ENCODE assay signal across 8 mouse cellular contexts in the genomic region with DNA sequence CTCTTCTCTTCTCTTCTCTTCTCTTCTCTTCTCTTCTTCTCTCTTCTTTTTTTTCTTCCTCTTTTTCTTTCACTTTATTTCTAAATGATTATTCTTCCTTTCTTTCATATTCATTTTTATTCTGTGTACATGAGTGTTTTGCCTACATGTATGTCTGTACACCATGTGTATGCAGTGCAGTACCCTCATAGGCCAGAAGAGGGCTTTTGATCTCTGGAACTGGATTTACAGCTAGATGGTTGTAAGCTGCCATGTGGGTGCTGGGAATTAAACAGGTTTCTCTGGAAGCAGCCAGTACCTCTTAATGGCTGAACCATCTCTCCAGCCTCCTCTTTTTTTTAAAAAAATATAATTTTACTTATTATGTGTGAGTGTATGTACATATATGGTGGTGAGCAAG. TPM values are rescaled to one million over a fixed set of nuclear protein-coding genes. Genes with fewer than 3 reads are reported as not detected.
DNase-seq lines count a peak whose midpoint lies in the region; ATAC-seq and TF ChIP-seq lines count a peak whose summit lies in the region.

No protein-coding gene starts in this region.

- DNase-seq in heart, embryonic 10.5 days (ENCODE audit: low spot score), result peak; percentile 62
- DNase-seq in A20 (ENCODE audit: low read depth, low spot score) (peak; percentile 86), NIH3T3 (ENCODE audit: low read depth) (peak; percentile 80)
- peak; percentile 25 to 36 for DNase-seq in kidney, postnatal 4 days
- peak; percentile 35 for DNase-seq in stomach, postnatal 0 days (ENCODE audit: low spot score)
- no peak for DNase-seq in ovary, postnatal 14 days (ENCODE audit: low spot score)
- no peak for DNase-seq in ovary, postnatal 10 days (ENCODE audit: low spot score)

- no peaks in the 10 kb centered on the region for H3K9me3 ChIP-seq in heart, embryonic 10.5 days
- no peaks in the 10 kb centered on the region for H3K9me3 ChIP-seq in heart, embryonic 12.5 days (replicated peaks)
- H3K9me3 ChIP-seq in stomach, postnatal 0 days (ENCODE audit: control insufficient read depth, low read length), result no peaks in the 10 kb centered on the region

- H3K36me3 ChIP-seq in heart, embryonic 10.5 days, result peaks cover 2% of the 10 kb centered on the region; the same call in 1 of the 2 replicates
- no peaks in the 10 kb centered on the region for H3K36me3 ChIP-seq in heart, embryonic 12.5 days
- no peaks in the 10 kb centered on the region for H3K36me3 ChIP-seq in stomach, postnatal 0 days (ENCODE audit: control insufficient read depth, insufficient read depth, low read length)

- ATAC-seq in heart, embryonic 12.5 days (ENCODE audit: insufficient number of reproducible peaks, low FRiP score), result no peak
- no peak for ATAC-seq in stomach, postnatal 0 days (ENCODE audit: low FRiP score, low TSS enrichment)

- no peak overlapping the region for H3K4me3 ChIP-seq in heart, embryonic 10.5 days
- H3K4me3 ChIP-seq in heart, embryonic 12.5 days, result no peak overlapping the region
- H3K4me3 ChIP-seq in stomach, postnatal 0 days (ENCODE audit: low read depth, low read length), result no peak overlapping the region

- TF ChIP-seq EP300 in stomach, postnatal 0 days (optimal IDR thresholded peaks at IDR 0.05), result no peak

- H3K4me2 ChIP-seq in heart, embryonic 12.5 days, result no peak overlapping the region
- H3K4me2 ChIP-seq in stomach, postnatal 0 days (replicated peaks; ENCODE audit: low read depth), result no peak overlapping the region

- TF ChIP-seq CTCF in stomach, postnatal 0 days (IDR thresholded peaks at IDR 0.05; ENCODE audit: low read depth), result peak; percentile 65

- H3K27me3 ChIP-seq in heart, embryonic 10.5 days (ENCODE audit: insufficient read depth, poor library complexity, severe bottlenecking), result no peaks in the 10 kb centered on the region
- H3K27me3 ChIP-seq in heart, embryonic 12.5 days (replicated peaks), result no peaks in the 10 kb centered on the region
- H3K27me3 ChIP-seq in stomach, postnatal 0 days (ENCODE audit: control insufficient read depth, insufficient read depth, low read length), result no peaks in the 10 kb centered on the region

- peaks cover 9% of the 10 kb centered on the region; the same call in 1 of the 2 replicates for H3K4me1 ChIP-seq in heart, embryonic 10.5 days
- H3K4me1 ChIP-seq in heart, embryonic 12.5 days (replicated peaks), result peaks cover 3% of the 10 kb centered on the region; the same call in 1 of the 2 replicates
- no peaks in the 10 kb centered on the region for H3K4me1 ChIP-seq in stomach, postnatal 0 days (replicated peaks; ENCODE audit: control insufficient read depth, insufficient read depth)

- no peak overlapping the region for H3K9ac ChIP-seq in heart, embryonic 12.5 days
- H3K9ac ChIP-seq in stomach, postnatal 0 days (ENCODE audit: low read length), result no peak overlapping the region

- no peak overlapping the region for H3K27ac ChIP-seq in heart, embryonic 10.5 days
- H3K27ac ChIP-seq in heart, embryonic 12.5 days (ENCODE audit: poor library complexity, severe bottlenecking), result no peak overlapping the region
- H3K27ac ChIP-seq in stomach, postnatal 0 days (replicated peaks), result no peak overlapping the region

RNA-seq across cellular contexts. Expression of a gene that starts 2.6 kb away (rescaled TPM):
- 3.3 and 4.0 TPM in 2 replicates for polyA plus RNA-seq in heart, embryonic 10.5 days (2016; fragmentation: Nextera tagmentation; extraction: Ambion mirVana)
- polyA plus RNA-seq in heart, embryonic 12.5 days (2016; fragmentation: Nextera tagmentation; extraction: Ambion mirVana), result 3.5 and 3.9 TPM in 2 replicates
- polyA plus RNA-seq in stomach, postnatal 0 days (2015; fragmentation: Nextera tagmentation; extraction: Ambion mirVana), result 1.0 and 1.4 TPM in 2 replicates

RNA-seq across cellular contexts. Expression of a gene that starts 41.7 kb away (rescaled TPM):
- polyA plus RNA-seq in heart, embryonic 10.5 days (2016; fragmentation: Nextera tagmentation; extraction: Ambion mirVana), result 96.6 and 148 TPM in 2 replicates
- polyA plus RNA-seq in heart, embryonic 12.5 days (2016; fragmentation: Nextera tagmentation; extraction: Ambion mirVana), result 119 and 127 TPM in 2 replicates
- 31.1 and 36.5 TPM in 2 replicates for polyA plus RNA-seq in stomach, postnatal 0 days (2015; fragmentation: Nextera tagmentation; extraction: Ambion mirVana)

Comparison
In these comparisons a context has a peak if more than half of its experiments do, and no peak if none do; other contexts are left out.
1. DNase-seq: peak in heart, embryonic 10.5 days (single experiment), A20 (single experiment), NIH3T3 (single experiment), kidney, postnatal 4 days (2 of 2) and stomach, postnatal 0 days (single experiment); none in ovary, postnatal 14 days (single experiment) and ovary, postnatal 10 days (single experiment).